Mouse (Mus musculus) embryo, embryonic 11 days (tissue): ENCODE results near the gene Abhd14b.
"Not testable (repeated sequence)": the region's sequence is repeated elsewhere in the genome, so short reads cannot be mapped to it uniquely, and the experiment has no call there.

Source experiments
- DNase-seq: peaks from one replicate; pipeline ENCODE4 v3.0.0-alpha.2; 2015

Gene Abhd14b

DNA sequence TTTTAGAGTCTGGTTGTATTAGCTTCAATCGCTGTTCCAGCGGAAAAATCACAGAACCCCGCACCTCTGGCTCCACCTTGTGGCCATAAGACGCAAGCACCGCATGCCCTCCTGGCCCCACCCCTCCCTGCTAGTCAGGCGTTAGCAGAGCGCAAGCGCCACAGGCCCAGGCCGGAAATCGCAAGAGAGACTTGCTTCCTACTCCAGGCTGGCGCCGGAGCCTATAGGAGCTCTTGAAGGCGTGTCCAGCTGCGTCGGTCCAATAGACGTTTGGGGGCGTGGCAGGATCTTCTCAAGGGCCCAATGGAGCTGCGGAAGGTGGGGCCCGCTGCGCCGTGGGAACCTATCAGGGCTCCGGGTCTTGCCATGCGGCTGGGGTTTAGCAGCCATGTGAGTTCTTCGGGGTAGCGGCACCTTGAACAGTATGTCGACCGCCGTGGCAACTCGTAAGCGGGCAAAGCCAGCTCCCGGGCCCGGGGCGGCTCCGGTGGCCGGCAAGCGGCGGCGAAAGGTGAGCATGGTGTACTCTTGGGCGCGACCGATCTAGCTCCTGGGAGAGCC lies 29.7 kb downstream of the Abhd14b start, which contains the start of gene Parp3:
Parp3 (minus strand) TSS at position 26 of the 561 bp plus-strand sequence.
- DNase-seq: peak; percentile 100

DNA sequence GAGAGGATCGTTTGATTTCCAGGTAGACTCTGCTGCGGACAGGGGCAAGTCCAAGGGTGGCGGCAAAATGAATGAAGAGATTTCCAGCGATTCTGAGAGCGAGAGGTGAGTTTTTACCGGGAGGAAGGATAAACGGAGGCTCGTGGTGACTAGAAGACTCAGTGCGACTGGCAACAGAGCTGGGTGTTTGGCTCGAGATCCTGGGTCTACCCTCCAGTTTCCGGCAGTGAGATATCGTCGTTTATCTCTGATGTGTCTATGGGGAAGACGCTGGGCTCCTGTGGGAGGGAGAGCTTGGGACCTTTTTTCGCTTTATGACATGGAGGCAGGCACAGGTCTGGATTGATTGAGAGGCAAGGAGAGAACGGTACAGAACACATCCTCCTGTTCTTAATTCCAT lies 30.4 kb downstream of the Abhd14b start:
- DNase-seq: no peak

DNA sequence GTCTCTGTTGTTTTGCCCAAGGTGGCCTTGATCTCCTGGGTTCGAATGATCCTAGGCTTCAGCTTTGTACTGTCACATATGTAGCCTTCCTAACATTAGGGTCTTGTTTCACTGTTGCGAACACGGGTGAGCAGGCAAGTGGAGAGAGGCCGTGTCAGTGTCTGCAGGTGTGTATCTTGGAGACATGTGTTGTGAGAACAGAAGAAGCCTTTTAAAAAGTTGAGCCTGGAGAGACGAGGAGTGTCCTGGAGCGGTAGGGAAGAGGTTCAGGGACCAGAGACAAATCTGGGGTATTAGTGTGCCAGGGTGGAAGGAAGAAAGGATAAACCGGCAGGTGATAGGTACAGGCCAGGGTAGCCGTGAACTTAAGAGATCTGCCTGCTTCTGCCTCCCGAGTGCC lies 30.8 kb downstream of the Abhd14b start:
- no peak for DNase-seq

DNA sequence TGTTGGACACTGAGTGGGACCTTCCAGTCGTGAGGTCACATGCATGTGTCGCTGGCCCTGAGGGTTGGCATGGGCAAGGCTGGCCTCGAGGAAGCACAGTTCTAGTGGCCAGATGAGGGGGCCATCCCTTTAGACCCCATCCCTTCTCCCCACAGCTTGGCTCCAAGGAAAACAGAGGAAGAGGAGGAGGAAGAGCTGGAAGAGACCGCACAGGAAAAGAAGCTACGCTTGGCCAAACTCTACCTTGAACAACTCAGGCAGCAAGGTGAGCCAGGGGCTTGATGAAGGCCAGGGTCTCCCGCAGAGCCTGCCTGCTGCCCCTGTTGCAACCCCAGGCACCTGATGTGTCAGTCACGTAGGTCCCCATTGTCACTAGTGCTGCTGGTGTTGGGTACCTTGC lies 33.3 kb downstream of the Abhd14b start:
- no peak for DNase-seq

DNA sequence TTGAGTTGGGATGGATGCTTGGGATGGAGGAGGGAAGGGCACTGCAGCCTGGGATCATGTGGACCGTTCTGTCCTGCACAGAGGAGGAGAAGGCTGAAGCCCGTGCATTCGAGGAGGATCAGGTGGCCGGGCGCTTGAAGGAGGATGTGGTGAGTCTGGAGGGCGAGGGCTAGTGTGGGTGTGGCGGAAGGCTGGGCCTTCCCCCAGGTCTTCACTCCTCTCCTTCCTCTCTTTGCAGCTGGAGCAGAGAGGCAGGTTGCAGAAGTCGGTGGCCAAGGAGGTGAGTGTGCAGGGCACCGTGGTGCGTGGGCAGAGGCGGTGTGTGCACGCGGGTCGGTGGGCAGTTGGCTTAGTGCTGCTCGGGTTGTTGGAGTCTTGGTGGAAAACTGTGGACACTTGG lies 33.8 kb downstream of the Abhd14b start:
- DNase-seq: no peak

DNA sequence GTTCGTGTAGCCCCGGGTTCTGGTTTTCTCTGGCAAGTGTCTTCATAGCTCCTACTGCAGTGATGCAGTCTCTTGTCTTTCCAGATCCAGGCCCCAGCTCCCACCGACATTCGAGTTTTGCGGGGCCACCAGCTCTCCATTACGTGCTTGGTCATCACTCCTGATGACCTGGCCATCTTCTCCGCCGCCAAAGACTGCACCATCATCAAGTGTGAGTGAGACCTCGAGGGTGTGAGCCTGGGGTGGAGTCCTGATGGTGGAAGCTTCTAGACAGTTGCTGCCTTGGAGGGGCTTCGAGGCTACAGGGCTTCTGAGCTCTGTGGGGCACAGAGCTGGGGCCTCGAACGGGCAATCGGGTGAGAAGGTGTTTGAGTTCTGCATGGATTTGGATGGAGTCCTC lies 34.4 kb downstream of the Abhd14b start:
- no peak for DNase-seq

DNA sequence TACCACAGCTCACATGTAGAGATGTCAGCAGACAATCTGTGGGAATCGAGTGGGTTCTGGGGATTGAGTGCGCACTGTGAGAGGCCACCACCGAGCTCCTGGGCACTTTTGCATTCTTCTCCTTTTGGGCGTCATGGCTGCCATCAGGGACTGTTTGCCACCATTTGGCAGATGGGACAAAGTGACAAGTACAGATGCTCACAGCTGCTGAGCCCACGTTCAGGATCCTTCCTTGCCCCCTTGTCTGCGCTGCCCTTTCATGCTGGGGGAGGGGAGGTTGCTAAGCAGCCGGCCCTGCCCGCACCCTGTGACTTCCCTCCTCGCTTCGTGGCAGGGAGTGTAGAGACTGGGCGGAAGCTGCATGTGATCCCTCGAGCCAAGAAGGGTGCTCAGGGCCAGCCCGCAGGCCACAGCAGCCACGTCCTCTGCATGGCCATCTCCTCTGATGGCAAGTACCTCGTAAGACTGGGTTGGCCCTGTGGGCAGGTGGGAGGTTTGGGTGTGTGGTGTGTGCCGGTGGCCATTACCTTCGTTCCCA lies 35.4 kb downstream of the Abhd14b start:
- DNase-seq: no peak

DNA sequence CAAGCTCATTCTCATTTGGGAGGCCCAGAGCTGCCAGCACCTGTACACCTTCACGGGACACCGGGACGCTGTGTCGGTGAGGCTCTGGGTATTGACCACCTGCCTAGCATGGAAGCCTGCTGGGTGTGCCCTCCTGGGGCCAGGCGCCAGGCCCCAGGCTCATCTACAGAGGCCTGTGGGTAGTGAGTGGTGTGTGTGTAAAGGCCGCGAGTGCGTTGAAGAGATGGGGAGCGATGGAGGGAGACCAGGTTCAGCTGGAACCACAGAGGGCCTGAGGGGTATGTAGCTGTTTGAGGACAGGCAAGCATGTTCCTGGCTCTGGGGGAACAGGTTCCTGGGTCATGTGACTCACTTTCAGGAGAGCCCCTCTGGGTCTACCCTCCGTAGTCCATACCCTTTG lies 35.9 kb downstream of the Abhd14b start:
- DNase-seq: no peak

DNA sequence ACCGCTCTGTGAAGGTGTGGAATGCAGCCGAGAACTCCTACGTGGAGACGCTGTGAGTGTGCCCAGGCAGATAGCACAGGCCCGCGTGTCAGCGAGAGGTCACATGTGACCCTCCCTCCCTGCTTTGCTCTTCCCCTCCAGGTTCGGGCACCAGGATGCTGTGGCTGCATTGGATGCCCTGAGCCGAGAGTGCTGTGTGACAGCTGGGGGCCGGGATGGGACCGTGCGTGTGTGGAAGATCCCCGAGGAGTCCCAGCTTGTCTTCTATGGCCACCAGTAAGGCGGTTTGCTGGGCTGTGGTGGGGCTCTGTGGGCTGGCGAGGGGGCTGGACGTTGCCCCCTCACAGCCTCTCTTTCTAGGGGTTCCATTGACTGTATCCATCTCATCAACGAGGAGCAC lies 36.3 kb downstream of the Abhd14b start:
- DNase-seq: no peak

DNA sequence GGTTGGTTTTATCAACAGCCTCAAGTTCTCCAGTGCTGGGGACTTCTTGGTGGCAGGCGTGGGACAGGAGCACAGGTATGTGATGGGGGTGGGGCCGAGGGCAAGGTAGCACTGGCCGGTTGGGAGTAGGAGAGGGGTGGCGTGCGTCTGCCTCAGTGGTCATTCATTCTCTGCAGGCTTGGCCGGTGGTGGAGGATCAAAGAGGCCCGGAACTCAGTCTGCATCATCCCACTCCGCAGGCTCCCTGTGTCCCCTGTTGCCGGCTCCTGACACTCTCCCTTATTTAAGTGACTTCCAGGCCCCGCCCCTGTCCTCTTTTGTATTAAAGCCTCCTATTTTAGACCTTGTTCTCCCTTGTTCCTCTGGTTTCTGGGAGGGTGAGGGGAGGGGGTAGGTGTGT lies 37.8 kb downstream of the Abhd14b start:
- no peak for DNase-seq

DNA sequence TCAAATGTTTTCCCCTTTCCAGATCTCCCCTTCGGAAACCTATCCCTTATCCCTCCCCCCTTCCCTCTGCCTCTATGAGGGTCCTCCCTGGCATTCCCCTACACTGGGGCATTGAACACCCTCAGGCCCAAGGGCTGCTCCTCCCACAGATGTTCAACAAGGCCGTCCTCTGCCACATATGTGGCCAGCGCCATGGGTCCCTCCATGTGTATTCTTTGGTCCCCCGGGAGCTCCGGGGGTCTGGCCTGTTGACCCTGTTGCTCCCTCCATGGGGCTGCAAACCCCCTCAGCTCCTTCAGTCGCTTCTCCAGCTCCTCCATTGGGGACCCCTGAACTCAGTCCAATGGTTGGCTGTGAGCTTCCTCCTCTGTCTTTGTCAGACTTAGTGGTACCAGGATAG lies 40.3 kb downstream of the Abhd14b start:
- not testable (repeated sequence) for DNase-seq

DNA sequence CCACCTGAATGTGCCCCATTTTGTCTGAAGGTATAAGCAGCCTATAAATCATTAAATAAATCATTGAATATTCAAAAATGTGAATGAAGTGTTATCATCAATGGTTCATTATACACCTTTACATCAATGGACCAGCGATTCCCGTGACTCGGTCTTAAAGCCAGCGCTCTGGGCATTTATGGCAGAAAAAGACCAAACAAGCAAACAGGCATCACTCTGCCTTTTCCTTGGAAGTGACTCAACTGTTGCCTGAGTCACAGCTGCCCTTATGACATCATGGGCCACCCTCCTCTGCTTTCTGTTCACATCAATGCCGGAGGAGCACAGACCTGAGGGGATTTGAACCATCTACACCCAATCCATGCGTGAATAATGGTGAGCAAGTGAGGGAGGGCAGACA lies 52.4 kb downstream of the Abhd14b start, which contains the start of gene Iqcf1:
Iqcf1 (plus strand) TSS at position 301 of the 400 bp plus-strand sequence.
- no peak for DNase-seq

DNA sequence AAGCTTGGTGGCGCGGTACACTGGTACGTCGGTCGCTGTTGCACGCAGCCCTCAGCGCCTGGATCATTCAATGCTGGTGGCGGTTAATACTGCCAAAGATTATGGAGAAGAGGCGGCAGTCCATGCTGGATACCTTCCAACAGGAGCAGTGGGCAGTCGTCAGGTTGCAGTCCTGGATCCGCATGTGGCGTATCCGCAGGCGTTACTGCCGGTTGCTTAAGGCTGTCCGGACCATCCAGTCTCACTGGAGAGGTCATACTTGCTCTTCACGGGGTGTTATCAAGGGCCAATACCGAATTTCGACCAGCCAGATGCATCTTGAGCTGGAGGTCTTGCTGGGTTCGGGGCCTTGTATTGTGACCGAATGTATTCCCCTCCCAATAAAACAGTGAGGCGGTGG lies 54.6 kb downstream of the Abhd14b start:
- no peak for DNase-seq
